Mouse (Mus musculus) heart, adult 9 months (tissue): ENCODE data around the gene Gabrb1.

Experiments used
- DNase-seq, 2 experiments: peaks; one replicate each; pipeline ENCODE4 v3.0.0; 2022; ENCODE audit warnings: low spot score in 2 of 2

Gabrb1 gene

DNA sequence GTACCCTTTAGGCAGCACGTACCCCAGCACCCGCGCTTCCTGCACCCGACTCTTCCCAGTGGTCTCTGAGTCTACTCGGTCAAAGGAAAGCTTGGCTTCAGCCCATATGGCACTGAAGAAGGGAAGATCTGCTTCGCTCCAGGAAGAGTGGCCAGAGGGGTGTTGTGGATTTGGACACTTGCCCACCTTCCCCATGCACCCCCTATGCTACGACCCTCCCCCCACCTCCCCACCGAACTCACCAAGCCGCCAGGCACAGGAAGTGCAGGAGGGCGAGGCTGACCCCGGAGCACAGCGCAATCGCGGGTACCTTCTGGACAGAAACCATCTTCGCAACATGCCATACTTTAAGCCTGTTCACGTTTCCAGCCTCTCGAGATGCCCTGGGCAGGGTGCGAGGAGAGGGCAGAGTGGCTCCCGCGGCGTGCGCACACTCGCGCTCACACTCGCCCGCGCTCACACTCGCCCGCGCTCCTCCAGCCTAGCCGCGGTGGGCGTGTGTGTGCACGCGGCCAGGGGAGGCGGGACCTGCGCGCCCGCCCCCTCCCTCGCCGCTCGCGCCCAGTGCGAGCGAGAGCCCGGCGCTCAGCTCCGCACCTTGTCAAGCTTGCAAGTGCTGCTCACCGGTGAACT, at the start of gene Gabrb1:
Gene Gabrb1, plus strand, starts transcription at position 632 of the 633 bp plus-strand sequence.
- DNase-seq, result peak in 1 of 2 experiments; percentile 2

DNA sequence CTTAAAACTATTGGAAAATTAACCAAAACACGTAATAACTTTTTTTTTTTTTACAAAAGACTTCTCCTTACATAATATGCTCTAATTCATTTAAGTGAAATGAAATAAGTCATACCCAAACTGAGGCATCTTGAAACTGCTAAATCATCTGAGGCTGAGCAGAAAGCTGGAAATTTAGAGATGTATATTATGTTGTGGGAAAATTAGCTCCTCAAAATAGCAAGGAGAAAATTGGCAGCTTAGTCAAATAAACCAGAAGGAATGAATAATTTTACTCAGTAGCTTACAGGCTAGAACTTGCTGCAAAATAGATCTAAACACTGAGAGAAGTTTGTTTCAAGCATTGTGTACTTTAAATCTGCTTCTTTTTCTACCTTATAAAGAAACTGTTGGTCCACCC, 49.2 kb upstream of the Gabrb1 start:
- no peak for DNase-seq

DNA sequence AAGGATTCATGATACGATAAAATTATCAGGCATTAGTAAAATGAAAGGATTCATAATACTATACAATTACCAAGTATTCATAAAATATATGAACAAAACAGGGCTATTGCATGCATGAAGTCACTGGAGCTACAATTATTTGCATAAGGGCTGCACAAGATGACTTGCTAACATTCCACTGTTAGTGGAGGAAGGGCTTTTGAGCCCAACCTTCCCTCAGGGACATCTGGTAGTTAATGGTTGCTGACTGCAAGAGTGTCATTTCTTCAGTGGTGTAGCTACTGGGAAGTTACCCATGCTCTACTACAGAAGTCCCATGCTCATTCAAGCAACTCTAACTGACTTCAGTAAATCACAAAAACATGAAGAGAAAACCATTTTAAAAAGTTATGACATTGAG, 43.6 kb upstream of the Gabrb1 start:
- no peak for DNase-seq

DNA sequence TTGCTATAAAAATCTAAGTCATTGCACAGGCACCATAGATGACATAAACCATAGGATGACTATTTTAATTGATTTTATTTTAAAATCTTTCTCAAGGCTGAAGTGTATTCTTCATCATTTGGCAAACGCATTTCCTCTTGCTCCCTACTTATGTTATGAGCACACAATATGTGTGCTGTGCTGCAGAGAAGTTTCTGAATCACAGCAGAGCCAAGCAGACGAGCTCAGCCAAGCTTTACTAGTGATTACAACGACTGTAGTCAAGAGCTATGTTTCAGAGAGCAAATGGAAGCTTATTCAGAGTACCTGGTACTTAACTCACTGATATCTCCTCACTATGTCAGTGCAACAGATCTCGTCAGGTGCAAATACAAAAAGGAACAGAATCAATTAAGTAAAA, 41.2 kb upstream of the Gabrb1 start:
- no peak for DNase-seq

DNA sequence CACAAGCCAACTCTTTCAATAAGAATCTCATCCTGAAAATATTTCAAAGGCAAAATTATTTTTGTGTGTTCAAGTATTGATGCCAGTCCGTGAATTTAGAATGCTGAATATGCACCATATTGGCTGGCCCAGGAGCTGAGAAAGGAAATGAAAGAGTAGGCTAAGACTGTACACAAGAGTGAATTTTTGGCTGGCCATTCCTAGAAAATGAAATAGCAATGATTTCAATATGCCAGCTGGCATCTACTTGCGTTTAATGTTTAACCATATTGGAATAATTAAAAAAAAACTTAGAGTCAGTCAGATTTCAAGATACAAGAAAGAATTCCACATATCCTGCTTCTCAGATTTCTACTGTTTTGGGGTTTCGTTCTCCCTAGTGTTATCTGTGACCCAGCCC, 30.1 kb upstream of the Gabrb1 start:
- no peak for DNase-seq

DNA sequence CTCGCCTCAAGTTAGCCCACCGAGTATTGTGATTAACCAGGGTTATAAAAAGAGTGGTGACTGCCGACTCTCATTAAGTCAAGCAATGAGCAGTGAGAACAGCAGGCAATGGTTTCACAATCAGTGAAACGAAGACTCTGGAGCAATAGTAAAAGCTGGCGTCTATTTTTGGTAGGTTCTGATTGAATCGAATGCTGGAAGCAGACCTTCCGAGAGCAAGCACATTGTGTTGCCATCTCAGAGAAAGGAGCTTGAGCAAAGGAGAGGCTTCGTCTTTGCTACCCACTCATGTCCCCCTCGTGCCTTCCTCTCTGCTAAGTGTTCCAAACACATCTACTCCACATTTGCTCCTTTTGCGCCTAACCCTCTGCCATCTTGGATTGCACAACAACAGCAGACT, 18.1 kb upstream of the Gabrb1 start:
- no peak for DNase-seq

DNA sequence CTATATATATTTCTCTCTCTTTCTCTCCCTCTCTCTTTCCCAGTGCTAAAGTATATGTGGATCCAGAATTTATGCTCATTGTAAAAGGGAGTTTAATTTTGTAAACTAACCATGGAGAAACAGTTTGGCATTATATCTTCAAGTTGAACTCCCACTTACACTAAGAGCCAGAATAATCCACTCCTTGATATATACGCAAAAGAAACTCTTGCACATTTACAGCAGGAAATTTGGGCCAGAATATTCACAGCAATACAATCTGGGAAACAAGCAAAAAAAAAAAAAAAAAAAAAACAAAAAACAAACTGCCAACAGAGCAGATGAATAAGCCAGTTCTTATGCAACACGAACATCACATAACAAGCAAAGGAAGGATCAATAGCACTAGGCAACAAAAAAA, 9.8 kb upstream of the Gabrb1 start:
- no peak for DNase-seq

DNA sequence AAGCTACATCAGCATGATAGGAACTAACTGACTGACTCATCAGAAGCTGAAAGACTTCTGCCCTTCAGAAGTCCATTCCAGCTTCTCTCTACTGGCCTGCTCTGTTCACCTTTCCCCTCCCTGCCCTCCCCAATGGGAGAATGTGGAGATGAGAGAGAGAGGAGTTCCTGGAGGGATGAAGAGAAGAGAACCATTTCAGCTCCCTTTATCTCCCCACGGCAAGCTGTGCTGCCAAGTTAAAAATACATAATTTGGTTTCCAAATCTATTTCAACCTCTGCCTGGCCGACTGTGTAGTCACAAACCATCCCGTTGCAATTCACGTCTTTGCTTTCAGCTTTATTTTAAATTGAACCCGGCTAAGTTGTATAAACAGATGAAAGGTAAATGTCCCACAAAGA, 3.9 kb upstream of the Gabrb1 start:
- no peak for DNase-seq

DNA sequence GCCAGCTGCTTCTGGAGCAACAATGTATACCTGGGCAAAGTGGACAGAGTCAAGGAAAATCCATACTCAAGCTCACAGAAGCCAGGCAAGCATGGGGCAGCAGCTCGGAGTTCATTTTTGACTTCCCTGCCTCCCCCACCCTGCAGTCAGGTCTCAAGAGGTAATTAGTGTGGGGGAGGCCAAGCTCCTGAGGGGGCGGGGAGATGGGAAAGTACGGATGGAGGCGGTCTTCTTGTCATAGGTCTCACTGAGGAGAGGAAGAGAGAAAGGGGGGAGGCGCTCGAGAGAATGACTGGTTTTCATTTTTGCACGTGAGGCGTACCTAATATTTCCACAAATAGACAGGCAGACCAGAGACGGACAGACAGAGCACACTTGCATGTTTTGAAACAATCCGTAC, 1.1 kb upstream of the Gabrb1 start:
- DNase-seq, result no peak

DNA sequence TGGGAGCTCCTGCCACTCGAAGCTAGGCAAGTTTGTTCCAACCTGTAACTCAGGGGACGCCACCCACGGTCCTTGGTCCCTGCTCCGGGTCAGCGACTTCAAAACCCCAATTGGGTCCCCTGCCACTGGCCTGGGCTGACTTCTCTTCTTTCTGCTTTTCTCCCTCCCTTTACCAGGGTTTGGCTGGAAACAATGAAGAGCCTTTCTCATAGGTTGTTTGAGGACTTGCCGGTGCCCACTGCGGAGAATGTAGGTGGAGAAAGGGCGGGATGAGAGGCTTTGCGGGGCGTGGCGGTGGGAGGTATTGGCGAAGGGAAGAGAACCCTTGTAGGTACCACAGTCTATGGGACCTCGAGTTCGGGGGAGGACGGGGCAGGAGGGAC, 193 bp downstream of the Gabrb1 start, which contains the start of gene Gabra4:
Gene Gabra4, minus strand, starts transcription at position 194 of the 383 bp plus-strand sequence.
- no peak for DNase-seq

DNA sequence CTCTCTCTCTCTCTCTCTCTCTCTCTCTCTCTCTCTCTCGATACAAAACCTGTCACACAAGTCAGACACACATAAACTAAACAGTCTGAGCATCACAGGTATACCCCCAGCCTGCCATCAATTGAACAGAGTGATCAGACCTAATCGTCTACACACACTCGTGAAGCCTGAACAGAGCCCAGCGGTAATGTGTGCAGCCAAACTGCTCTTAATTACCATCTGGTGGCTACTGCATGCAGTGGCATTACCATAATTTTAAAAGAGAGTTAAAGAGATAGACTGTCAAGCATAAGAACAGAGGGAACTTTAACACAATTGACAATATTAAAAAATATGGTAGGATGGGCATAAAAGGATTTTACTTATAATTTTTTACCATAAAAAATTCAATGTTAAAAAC, 7.7 kb downstream of the Gabrb1 start:
- DNase-seq, result no peak

DNA sequence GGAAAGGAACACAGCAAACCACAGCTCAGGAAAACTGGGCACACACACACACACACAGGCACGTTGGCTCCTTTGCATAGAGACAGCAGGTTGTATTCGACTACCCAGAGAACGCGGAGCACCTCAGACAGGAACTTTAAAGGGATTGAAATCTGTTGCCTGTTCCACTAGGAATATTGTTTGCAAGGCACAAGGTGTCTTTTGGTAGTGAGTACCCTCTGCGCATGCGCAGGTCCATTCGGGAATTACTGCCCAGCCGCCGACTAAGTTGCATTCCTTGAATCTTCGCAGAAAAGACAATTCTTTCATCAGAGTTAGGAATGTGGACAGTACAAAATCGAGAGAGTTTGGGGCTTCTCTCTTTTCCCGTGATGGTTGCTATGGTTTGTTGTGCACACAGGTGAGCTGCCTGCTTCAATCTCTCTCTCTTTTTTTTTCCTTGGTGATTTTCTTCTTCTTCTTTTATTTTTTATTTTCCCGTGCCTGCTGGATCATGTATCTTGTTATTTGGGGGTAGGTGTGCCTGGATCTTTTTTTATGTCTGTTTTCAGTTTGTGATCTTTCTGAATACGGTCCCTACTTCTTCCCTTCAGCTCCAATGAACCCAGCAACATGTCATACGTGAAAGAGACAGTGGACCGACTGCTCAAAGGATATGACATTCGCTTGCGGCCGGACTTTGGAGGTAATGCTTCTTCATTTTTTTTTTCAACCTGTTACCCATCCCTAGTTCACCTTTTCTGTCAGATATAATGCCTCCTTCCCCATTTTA, 42.0 kb downstream of the Gabrb1 start:
- no peak for DNase-seq

DNA sequence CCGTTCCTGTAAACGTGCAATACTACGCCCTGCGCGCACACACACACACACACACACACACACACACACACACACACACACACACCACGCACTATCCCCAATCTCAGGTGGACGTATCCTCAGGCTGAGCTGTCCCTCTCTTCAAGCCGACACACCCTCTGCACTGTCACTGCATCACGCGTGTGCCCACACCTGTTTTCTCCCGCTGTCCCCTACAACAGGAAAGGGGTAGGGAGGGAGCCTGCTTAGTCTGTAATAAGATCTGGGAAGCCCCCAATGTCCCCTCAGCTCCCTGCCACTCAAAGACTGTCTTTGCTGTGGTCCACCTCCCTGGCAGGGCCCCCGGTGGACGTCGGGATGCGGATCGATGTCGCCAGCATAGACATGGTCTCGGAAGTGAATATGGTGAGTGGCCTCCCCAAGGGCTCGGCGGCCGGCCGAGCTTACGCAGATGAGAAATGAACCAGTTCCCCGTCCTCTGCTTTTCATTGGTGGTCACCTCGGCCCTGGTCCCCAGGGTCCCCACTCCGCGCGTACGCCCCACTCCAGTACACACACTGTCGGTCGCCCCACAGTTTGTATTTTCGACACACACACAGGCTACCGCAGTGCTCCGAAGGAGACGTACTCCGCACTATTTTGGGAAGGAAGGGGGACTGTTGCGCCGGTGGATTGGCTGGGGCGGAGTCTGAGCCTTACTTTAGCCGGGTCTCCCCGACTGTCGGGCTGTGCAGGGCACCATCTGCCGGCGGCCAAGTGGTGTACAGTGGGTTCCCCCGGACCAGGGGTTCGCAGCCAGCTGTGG, 42.8 kb downstream of the Gabrb1 start:
- peak; percentile 2 to 12 for DNase-seq

DNA sequence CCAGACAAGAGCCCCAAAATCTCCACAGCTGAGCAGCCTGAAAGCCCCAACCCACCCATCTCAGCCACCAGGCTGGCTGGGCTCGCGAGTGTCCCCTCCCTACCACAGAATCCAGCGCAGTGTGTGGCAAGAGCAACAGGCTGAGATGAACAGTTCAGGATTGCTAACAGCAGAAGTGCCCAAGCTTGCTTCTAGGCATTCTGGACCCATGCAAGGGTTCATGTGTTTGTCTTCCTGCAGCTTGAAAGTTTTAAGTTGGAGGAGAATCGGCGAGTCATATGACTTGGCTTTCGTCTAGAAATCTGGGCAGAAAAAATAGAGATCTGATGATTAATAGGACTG, 43.3 kb downstream of the Gabrb1 start:
- DNase-seq, result no peak

DNA sequence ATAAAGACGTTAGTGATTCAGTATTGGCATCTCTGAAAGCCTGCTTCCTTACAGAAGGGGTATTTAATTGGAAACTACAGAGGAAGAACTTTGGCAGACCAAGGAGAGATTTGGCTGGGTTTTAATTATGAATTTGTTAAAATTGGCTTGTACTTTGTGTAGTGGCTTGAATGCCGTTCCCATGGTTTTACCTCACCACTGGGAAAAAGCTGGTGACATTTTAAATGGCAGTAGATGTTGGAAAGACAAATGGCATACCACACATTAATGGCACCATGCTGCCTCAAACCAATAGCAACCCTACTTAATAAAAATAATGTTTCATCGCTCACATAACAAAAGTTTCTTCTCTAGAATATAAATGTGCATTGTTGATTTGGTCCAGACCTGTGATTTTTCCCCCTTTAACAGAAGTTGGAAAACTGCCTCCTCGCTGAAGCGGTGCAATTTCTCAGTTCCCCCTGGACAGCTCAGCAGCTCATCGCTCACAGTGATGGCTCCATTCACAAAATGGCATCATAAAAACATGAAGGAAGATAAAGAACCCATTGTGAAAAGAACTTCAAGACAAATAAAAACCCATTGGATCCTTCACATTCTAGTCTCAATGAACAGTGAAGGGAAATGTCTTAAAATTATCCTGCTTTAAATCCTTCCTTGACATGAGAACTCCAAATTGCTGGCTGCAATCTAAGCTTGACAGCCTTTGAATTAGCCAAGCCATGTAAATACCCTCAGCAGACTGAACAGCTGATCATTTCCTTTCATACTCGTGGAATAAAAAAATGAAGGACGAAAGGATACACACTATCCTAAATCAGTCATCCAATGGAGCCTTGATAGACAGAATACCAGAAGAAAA, 75.2 kb downstream of the Gabrb1 start:
- DNase-seq, result no peak

DNA sequence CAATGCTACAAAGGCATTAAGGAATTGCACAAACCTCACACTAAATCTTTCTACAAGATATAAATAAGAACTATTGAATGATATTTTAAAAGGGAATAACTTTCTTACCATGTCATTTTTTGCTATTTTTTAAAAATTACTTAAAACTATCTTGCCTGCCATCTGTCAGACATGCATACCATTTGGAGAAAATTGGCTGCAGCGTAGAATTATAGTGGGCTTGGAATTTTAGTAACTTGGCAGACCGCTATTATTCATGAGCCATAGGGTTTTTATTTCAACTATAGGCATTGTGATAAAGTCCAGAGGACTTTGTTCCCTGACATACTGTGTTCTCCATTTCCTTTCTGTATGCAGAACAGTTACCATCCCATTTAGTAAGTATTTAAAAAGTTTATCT, 89.5 kb downstream of the Gabrb1 start:
- DNase-seq, result no peak

DNA sequence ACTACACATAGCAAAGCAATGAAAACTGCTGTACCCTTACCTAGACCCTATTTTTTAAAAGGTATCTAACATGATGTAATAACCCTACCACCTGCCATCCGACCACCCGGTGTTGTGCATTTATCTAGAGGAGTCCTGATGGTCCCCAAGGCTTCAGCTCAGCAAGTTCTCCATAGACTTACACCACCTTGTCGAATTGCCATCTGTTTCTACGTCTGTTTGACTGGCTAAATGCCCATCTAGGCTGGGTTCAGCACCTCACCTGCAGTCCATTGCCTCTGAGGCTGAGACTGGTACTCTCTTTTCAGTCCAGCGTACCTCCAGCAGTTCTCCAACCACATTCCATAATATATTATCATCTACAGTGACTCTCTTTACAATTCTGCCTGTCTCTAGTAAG, 96.1 kb downstream of the Gabrb1 start:
- DNase-seq, result no peak

DNA sequence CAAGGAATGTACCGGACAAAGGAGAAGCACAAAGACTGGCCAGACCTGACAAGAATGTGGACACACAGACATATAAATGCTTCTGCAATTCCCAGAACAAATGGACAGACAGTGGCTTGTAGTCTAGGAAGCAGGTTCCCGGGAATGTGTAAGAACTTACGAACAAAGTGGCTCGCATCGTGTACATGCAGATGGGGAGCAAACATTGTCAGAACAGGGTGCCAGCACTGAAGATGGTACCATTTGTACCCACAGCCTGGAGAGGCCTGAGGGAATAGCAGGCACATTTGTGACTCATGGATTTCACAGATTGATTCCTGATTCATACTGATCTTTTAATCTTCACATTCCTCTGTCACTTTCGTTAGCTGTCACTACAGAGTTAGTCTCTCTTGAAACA, 103.2 kb downstream of the Gabrb1 start:
- DNase-seq, result no peak

DNA sequence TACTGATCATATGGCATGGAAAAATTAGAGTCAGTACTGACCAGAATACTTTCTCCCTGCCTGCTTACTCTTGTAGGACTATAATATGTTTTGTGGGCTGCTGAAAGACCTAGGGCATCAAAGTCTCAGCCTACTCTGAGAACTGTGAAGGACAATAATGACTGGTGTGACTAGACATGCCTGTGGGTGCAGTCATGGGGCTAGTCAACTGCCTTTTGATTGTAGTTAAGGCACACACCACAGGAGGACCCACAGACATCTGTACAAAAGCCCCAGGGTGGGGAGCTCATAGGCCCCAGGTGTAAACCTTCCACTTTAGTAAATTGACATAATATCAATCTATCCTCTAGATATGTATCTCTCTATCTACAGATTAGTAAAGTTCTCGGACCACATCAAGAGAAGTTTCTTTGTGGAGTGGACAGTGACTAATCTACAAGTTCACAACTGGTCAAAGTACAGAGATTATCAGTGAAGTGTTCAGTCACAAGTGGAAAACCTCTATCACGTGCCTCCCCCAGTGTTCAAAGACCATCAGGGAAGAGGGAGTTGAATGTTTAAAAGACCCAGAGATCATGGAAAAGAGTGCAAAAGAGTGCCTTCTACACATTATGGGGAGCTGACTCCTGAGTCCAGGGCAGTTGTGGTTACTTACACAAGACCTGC, 123.7 kb downstream of the Gabrb1 start:
- DNase-seq, result no peak

DNA sequence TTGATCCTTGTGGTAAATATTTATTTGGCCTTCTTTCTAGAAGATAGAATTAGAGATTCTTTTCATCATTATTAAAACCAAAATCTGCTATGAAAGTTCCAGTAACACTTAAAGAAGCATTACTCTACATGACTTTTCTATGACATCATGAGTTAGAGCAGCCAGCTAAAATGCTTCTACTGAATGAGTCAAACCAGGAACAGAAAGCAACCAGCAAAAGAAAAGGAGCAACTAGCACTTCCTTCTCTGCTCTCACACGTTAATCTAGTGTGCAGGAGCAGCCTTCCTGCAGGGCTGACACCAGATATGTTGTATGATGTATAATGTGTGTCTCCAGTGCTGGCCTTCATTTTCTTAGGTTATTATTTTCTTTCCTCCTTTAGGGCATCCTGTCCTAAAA, 164.9 kb downstream of the Gabrb1 start:
- no peak for DNase-seq

DNA sequence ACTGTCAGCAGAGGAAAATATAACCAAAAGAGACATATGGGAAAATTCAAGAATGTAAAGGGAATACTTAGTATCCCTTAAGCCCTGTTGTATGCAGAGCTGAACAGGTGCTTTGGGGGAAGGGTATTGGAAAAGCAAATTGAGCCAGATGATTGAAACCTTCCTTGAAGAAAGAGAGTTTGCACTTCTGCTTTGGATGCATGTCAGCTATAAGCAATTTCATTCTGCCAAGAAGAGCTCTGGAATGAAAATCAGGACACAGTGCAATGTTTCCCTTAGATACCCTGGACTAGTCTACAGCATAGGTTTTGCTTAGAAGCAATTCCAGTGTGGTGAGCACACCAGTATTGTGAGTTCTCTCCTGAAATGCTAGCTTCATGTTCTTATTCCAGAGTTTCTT, 170.4 kb downstream of the Gabrb1 start:
- no peak for DNase-seq
